Mouse (Mus musculus) myocyte (in vitro differentiated cells): ENCODE results near the gene 2700049A03Rik. TPM values are rescaled to one million over a fixed set of nuclear protein-coding genes. Genes with fewer than 3 reads are reported as not detected.
A peak's percentile ranks its signal among the peaks of the same experiment; 100 is the strongest.
"Not testable (repeated sequence)": the region's sequence is repeated elsewhere in the genome, so short reads cannot be mapped to it uniquely, and the experiment has no call there.

ENCODE experiments used
- H3K27me3 ChIP-seq: one replicate; pipeline ENCODE4 v1.6.1; 2011; ENCODE audit not compliant: control insufficient read depth, insufficient read depth, insufficient read length
- H3K36me3 ChIP-seq: one replicate; pipeline ENCODE4 v1.6.1; 2011; ENCODE audit not compliant: control insufficient read depth, insufficient read depth
- H3K4me2 ChIP-seq: one replicate; pipeline ENCODE4 v1.6.1; 2011; ENCODE audit warnings: low read depth, control low read depth
- H3K4me3 ChIP-seq: one replicate; pipeline ENCODE4 v1.5.1; 2011; ENCODE audit warnings: mild to moderate bottlenecking, control low read depth, moderate library complexity
- H3K79me2 ChIP-seq: one replicate; pipeline ENCODE4 v1.6.1; 2011; ENCODE audit not compliant: control insufficient read depth, insufficient read depth
- H3ac ChIP-seq: one replicate; pipeline ENCODE4 v1.6.1; 2011; ENCODE audit not compliant: control insufficient read depth, insufficient read length
- CEBPB ChIP-seq: IDR thresholded peaks from 2 replicates; pipeline ENCODE4 v1.6.1; 2011; ENCODE audit warnings: mild to moderate bottlenecking, moderate library complexity; ENCODE audit not compliant: poor library complexity, insufficient read depth, severe bottlenecking
- E2F4 ChIP-seq: IDR thresholded peaks from one replicate; pipeline ENCODE4 v1.6.1; 2011; ENCODE audit warnings: mild to moderate bottlenecking, control low read depth, moderate library complexity; ENCODE audit not compliant: insufficient read depth
- MAX ChIP-seq: IDR thresholded peaks from one replicate; pipeline ENCODE4 v1.6.1; 2011; ENCODE audit warnings: low read depth, mild to moderate bottlenecking, control low read depth
- MYOD1 ChIP-seq, 3 experiments: IDR thresholded peaks; one replicate each; pipeline ENCODE4 v1.6.1; 2011; ENCODE audit warnings: control low read depth in 2 of 3, low read depth in 2 of 3, mild to moderate bottlenecking in 2 of 3, moderate library complexity in 1 of 3; ENCODE audit not compliant: insufficient read length in 2 of 3, control insufficient read depth in 1 of 3
- MYOG ChIP-seq, 3 experiments: IDR thresholded peaks; one replicate each; pipeline ENCODE4 v1.6.1; 2011; ENCODE audit warnings: control low read depth in 2 of 3, low read depth in 2 of 3, mild to moderate bottlenecking in 2 of 3; ENCODE audit not compliant: insufficient read length in 2 of 3, control insufficient read depth in 1 of 3, insufficient read depth in 1 of 3
- POLR2A ChIP-seq: IDR thresholded peaks from one replicate; pipeline ENCODE4 v1.6.1; 2011; ENCODE audit warnings: low read depth, mild to moderate bottlenecking, control low read depth, moderate library complexity; ENCODE audit not compliant: insufficient read length
- POLR2AphosphoS2 ChIP-seq: IDR thresholded peaks from one replicate; pipeline ENCODE4 v1.6.1; 2011; ENCODE audit warnings: low read depth, control low read depth; ENCODE audit not compliant: insufficient read length
- REST ChIP-seq: IDR thresholded peaks from one replicate; pipeline ENCODE4 v1.6.1; 2011; ENCODE audit warnings: mild to moderate bottlenecking, control low read depth, moderate library complexity; ENCODE audit not compliant: insufficient read depth, insufficient read length
- SRF ChIP-seq: IDR thresholded peaks from one replicate; pipeline ENCODE4 v1.6.1; 2011; ENCODE audit warnings: low read depth; ENCODE audit not compliant: control insufficient read depth, insufficient read length
- TCF12 ChIP-seq: IDR thresholded peaks from one replicate; pipeline ENCODE4 v1.6.1; 2011; ENCODE audit warnings: mild to moderate bottlenecking, control low read depth; ENCODE audit not compliant: poor library complexity, insufficient read depth, severe bottlenecking
- TCF3 ChIP-seq: IDR thresholded peaks from one replicate; pipeline ENCODE4 v1.6.1; 2011; ENCODE audit warnings: low read depth, control low read depth; ENCODE audit not compliant: insufficient read length
- USF1 ChIP-seq: IDR thresholded peaks from one replicate; pipeline ENCODE4 v1.6.1; 2011; ENCODE audit warnings: low read depth, mild to moderate bottlenecking, control low read depth, moderate library complexity
- polyA plus RNA-seq: library from polyadenylated mRNA; unstranded; fragments of >200 nt; fragmentation: generic; extraction: Trizol; gene quantifications from one replicate; pipeline ENCODE4 v1.2.1, GENCODE M21; 2012; ENCODE audit warnings: missing spikeins

The 2700049A03Rik gene
- 1.9 TPM for polyA plus RNA-seq

GRCm38 (mm10) chr12:71136130-71136973 is at the start of gene 2700049A03Rik, which contains the start of gene Timm9:
Gene 2700049A03Rik, plus strand, starts transcription at chr12:71136848.
Gene Timm9, minus strand, starts transcription at chr12:71136684.
- H3K27me3 ChIP-seq: no peaks in the 10 kb centered on the region
- H3K4me2 ChIP-seq: peak within 1 kb of the TSS; percentile 93
- H3K36me3 ChIP-seq: peaks cover 20% of the 10 kb centered on the region
- H3K4me3 ChIP-seq: peak within 1 kb of the TSS; percentile 84
- H3ac ChIP-seq: peak within 1 kb of the TSS; percentile 39
- TF ChIP-seq MYOD1 (IDR thresholded peaks at IDR 0.05; ENCODE audit: control insufficient read depth in 1 of 3, insufficient read length in 2 of 3, low read depth in 2 of 3): peak in 1 of 3 experiments; percentile 1
- TF ChIP-seq USF1: peak; percentile 96
- TF ChIP-seq E2F4: no peak
- TF ChIP-seq SRF: no peak
- TF ChIP-seq MAX: peak; percentile 96
- peak; percentile 95 for TF ChIP-seq POLR2A
- TF ChIP-seq POLR2AphosphoS2: peak; percentile 95
- H3K79me2 ChIP-seq: peaks cover 63% of the 10 kb centered on the region

GRCm38 (mm10) chr12:71104275-71104674 is 32.4 kb upstream of the 2700049A03Rik start:
- H3ac ChIP-seq, H3K36me3 ChIP-seq, H3K79me2 ChIP-seq, H3K4me3 ChIP-seq, H3K27me3 ChIP-seq, H3K4me2 ChIP-seq: not testable (repeated sequence)

- no peaks in the 10 kb centered on the region for H3K36me3 ChIP-seq
- H3K27me3 ChIP-seq: no peaks in the 10 kb centered on the region
- H3ac ChIP-seq: no peak overlapping the region
- TF ChIP-seq USF1 (no peak), POLR2AphosphoS2 (no peak), TCF3 (no peak), TCF12 (no peak), MYOG (IDR thresholded peaks at IDR 0.05; ENCODE audit: control insufficient read depth in 1 of 3, insufficient read depth in 1 of 3, insufficient read length in 2 of 3, low read depth in 2 of 3) (no peak), POLR2A (no peak), CEBPB (no peak), MAX (no peak), REST (no peak), MYOD1 (IDR thresholded peaks at IDR 0.05; ENCODE audit: control insufficient read depth in 1 of 3, insufficient read length in 2 of 3, low read depth in 2 of 3) (no peak), E2F4 (no peak), SRF (no peak)
- no peak overlapping the region for H3K4me2 ChIP-seq
- no peak overlapping the region for H3K4me3 ChIP-seq
- H3K79me2 ChIP-seq: no peaks in the 10 kb centered on the region
Measured at GRCm38 (mm10) chr12:71107216-71107771, 29.4 kb upstream of the 2700049A03Rik start.

DNA sequence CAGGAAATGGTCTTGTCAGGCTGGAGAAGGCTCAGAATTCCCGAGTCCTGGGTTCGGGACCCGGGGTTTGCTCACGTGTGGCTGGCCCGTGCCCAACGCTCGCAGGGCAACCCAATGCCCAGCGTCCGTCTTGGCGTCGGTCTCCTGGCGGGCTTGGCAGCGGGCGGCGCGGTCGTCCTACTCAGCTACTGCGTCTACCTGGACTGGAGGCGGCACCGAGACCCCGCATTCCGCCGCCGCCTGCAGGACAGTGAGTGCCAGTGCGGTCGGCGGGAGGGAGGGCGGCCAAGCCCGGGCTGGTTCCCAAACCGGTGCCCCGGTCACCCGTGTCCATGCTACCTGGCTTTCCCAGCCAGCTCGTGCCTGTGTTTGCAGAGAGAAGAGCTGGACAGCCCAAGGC is 25.3 kb upstream of the 2700049A03Rik start, which contains the start of gene Tomm20l:
Gene Tomm20l (plus strand): TSS at position 98 of the 400 bp plus-strand sequence.
- no peaks in the 10 kb centered on the region for H3K79me2 ChIP-seq
- no peaks in the 10 kb centered on the region for H3K36me3 ChIP-seq
- no peak within 1 kb of the TSS for H3K4me2 ChIP-seq
- H3K4me3 ChIP-seq: no peak within 1 kb of the TSS
- no peaks in the 10 kb centered on the region for H3K27me3 ChIP-seq
- TF ChIP-seq MYOG (IDR thresholded peaks at IDR 0.05; ENCODE audit: control insufficient read depth in 1 of 3, insufficient read depth in 1 of 3, insufficient read length in 2 of 3, low read depth in 2 of 3): no peak
- no peak for TF ChIP-seq REST
- no peak for TF ChIP-seq CEBPB
- no peak for TF ChIP-seq USF1
- TF ChIP-seq MAX: no peak
- no peak for TF ChIP-seq E2F4
- no peak for TF ChIP-seq TCF3
- H3ac ChIP-seq: no peak within 1 kb of the TSS

DNA sequence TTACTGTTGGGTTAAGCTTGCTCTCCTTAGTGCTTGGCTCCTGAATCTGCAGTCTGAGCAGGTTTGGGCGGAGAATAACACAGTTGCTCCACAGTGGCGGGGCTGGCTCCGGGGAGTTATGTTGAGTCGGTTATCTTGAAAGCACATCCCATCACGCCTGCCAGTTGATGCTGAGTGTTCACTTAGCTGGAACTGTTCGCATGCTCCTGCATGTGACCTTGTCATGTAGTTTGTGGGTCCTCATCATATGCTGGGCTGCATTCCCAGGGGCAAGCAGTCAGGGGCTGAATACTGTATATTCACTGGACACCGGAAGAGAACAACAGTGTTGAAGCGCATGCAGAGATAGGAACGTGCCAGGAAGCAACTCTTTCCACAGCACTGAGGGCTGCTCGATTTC is 23.6 kb upstream of the 2700049A03Rik start:
- Histone ChIP-seq H3K4me3 (no peak overlapping the region), H3K4me2 (no peak overlapping the region), H3K36me3 (no peaks in the 10 kb centered on the region), H3ac (no peak overlapping the region), H3K27me3 (no peaks in the 10 kb centered on the region), H3K79me2 (no peaks in the 10 kb centered on the region)
- TF ChIP-seq USF1 (no peak), POLR2A (no peak), POLR2AphosphoS2 (no peak), E2F4 (no peak), SRF (no peak)
